Mouse (Mus musculus): ENCODE measurements around the gene Synm.

- no peak for TF ChIP-seq MAFK (IDR thresholded peaks at IDR 0.05; ENCODE audit: insufficient read depth, low read depth, low read length)
- no peak for TF ChIP-seq HCFC1 (IDR thresholded peaks at IDR 0.05; ENCODE audit: borderline replicate concordance, insufficient read depth, low read length)
- no peak for TF ChIP-seq ZC3H11A (IDR thresholded peaks at IDR 0.05; ENCODE audit: borderline replicate concordance, low read depth, low read length)
- no peak for TF ChIP-seq ZNF384 (IDR thresholded peaks at IDR 0.05; ENCODE audit: low read depth, low read length)
Observed at GRCm38 (mm10) chr7:67699301-67699700, 60.2 kb downstream of the Synm start.
